15 mouse cellular contexts compared by ENCODE assay signal in the genomic region with DNA sequence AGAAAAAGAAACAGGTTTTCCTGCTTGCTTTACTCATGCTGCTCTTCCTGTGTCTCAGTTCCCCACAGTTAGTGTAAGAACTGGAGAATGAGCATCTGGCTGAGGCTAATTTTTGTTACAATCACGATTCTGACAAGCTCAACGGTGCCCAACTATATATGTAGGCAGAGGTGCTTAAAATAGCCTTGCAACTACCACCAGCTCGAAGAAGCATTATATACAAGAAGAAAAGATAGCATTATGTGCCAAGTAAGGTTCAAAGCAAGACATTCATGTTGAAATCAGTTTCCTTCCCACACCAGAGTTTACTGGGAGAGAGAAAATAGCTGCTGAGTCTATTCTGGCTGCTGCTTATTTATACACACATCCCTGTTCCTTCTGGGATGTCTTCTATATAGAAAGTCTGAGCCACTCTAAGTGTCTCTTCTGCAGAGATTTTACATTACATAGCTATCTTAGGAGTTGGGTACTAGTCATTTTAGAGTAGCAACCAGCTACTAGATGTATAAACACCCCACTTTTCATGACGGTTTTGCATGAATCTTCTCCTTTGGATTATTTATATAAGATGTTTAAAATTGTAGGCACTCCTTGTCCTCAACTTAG.
DNase-seq lines count a peak whose midpoint lies in the region; ATAC-seq lines count a peak whose summit lies in the region.
"Had no signal": no experiment of that assay in that cellular context is flagged by ENCODE, and none has a peak within 500 bp of the region (broad histone marks: within the 10 kb centered on the region; RNA-seq: fewer than 3 reads in every experiment).

No protein-coding gene starts in this region.

- DNase-seq in layer of hippocampus, adult 9-11 months = peak; percentile 58
- no peak for DNase-seq in layer of hippocampus, postnatal 10 days (ENCODE audit: low spot score in 2 of 2)
- peak; percentile 76 to 89 for DNase-seq in left cerebral cortex, adult 9 months (ENCODE audit: low spot score in 2 of 2)
- DNase-seq in right cerebral cortex, postnatal 36 days (ENCODE audit: low spot score in 2 of 2) = peak; percentile 40 to 78
- DNase-seq in heart, postnatal 4 days = no peak
- no peak for DNase-seq in adrenal gland, postnatal 10 days
- DNase-seq: cerebellum, adult 9-11 months; heart, postnatal 14 days; kidney, adult 2 months; kidney, postnatal 10 days; lung, adult 2 months; thymus, postnatal 25 days had no signal

- ATAC-seq in frontal cortex, adult (ENCODE audit: low TSS enrichment) = peak; percentile 97
- ATAC-seq: forebrain, embryonic 14.5 days; inflammation-experienced regulatory T-cells, adult 6 months had no signal

Comparison
In these comparisons a context has a peak if more than half of its experiments do, and no peak if none do; other contexts are left out.
1. DNase-seq: peak in layer of hippocampus, adult 9-11 months (single experiment), left cerebral cortex, adult 9 months (2 of 2) and right cerebral cortex, postnatal 36 days (2 of 2); none in layer of hippocampus, postnatal 10 days (0 of 2), heart, postnatal 4 days (single experiment) and adrenal gland, postnatal 10 days (single experiment).